Mouse (Mus musculus) hindbrain, embryonic 12.5 days (tissue): Measurements from ENCODE around the gene Mcm2. TPM values are rescaled to one million over a fixed set of nuclear protein-coding genes. Genes with fewer than 3 reads are reported as not detected.

Experiments
- polyA plus RNA-seq: library from polyadenylated mRNA; unstranded; fragments of >200 nt; fragmentation: Nextera tagmentation; extraction: Ambion mirVana; gene quantifications from 2 replicates; pipeline ENCODE4 v1.2.1, GENCODE M21; 2016

The Mcm2 gene
- polyA plus RNA-seq, 1 experiment from 2014 or later: 130 TPM

Other genes with a start within 250 kb of the Mcm2 start
- gene Mgll, start 174.4 kb downstream of the Mcm2 start, polyA plus RNA-seq: 6.5 and 9.7 TPM in 2 replicates
- gene Abtb1, start 56.8 kb downstream of the Mcm2 start, polyA plus RNA-seq: 32.1 and 36.1 TPM in 2 replicates
- 386 and 391 TPM in 2 replicates for gene Podxl2, start 23.7 kb downstream of the Mcm2 start, polyA plus RNA-seq
- 67.3 and 76.0 TPM in 2 replicates for gene Tpra1, start 3.5 kb upstream of the Mcm2 start, polyA plus RNA-seq